Mouse (Mus musculus) kidney, adult 10 weeks (tissue): ENCODE results near the gene Gcc2. TPM values are rescaled to one million over a fixed set of nuclear protein-coding genes. Genes with fewer than 3 reads are reported as not detected.

Experiments
- polyA plus RNA-seq: library from polyadenylated mRNA; stranded (reverse); fragments of 350-450 nt; fragmentation: Illumina TruSeq; extraction: RNeasy Lipid Tissue Mini Kit (QIAGEN cat#74804); gene quantifications from one replicate; pipeline ENCODE4 v1.2.3, GENCODE M21; 2014; ENCODE audit warnings: low read depth, low replicate concordance

The Gcc2 gene
- 60.8 TPM for polyA plus RNA-seq

GRCm38 (mm10) chr10:58255213-58255892 lies at the start of gene Gcc2:
Gene Gcc2, plus strand, starts transcription at chr10:58255497.

DNA sequence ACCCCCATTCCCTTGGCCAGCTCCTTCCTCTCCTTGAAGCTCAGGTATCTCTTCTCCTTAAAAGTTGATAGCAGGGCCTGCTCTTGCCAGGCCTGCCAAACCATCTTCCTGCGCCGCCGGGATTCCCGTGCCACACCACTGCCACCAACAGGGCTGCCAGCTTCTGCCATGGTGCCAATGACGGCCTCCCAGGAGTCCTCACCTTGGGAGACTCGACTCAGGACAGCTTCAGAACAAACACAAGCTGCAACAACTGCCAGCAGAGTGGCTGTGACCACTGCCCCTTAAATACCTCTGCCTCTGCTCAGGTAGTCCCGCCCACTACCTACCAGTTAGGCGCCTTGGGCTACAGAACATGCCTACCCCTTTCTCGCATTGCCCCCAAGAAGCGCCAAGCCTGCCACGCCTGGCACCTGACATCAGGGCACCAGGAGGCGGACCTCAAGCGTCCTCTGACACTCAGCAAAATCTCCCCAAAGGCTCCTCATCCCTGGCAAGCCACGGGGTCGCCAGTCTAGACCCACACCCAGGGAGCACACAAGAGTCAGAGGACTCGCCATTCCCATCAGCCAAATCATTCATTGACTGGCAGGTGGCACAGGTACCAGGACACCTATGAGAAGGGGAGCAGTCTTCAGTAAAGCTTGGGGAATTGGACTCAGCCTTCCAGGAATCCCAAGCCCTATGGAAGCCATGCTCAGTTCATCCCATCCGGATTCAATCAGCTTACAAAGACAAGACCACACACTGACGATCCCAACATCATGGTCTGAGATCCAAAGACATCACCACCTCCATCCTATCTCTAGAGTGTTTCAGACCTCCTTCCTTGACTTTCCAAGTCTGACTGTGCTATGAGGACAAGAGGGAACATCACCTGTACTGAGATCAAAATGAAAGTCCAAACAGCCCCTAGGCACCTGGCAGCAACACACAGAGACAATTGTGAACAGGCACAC lies 30.2 kb upstream of the Gcc2 start, which contains the start of gene AW822073:
Gene AW822073 (minus strand): TSS at position 104 of the 959 bp plus-strand sequence.

DNA sequence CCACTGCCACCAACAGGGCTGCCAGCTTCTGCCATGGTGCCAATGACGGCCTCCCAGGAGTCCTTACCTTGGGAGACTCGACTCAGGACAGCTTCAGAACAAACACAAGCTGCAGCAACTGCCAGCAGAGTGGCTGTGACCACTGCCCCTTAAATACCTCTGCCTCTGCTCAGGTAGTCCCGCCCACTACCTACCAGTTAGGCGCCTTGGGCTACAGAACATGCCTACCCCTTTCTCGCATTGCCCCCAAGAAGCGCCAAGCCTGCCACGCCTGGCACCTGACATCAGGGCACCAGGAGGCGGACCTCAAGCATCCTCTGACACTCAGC lies 22.7 kb upstream of the Gcc2 start, which contains the start of gene Duxf3:
Gene Duxf3 (minus strand): TSS at position 35 of the 329 bp plus-strand sequence.

DNA sequence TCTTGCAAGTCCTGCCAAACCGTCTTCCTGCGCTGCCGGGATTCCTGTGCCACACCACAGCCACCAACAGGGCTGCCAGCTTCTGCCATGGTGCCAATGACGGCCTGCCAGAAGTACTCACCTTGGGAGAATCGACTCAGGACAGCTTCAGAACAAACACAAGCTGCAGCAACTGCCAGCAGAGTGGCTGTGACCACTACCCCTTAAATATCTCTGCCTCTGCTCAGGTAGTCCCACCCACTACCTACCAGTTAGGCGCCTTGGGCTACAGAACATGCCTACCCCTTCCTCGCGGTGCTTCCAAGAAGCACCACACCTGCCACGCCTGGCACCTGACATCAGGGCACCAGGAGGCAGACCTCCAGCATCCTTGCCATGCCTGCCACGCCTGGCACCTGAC lies 18.7 kb upstream of the Gcc2 start, which contains the start of gene Gm4981:
Gene Gm4981 (minus strand): TSS at position 89 of the 400 bp plus-strand sequence.

DNA sequence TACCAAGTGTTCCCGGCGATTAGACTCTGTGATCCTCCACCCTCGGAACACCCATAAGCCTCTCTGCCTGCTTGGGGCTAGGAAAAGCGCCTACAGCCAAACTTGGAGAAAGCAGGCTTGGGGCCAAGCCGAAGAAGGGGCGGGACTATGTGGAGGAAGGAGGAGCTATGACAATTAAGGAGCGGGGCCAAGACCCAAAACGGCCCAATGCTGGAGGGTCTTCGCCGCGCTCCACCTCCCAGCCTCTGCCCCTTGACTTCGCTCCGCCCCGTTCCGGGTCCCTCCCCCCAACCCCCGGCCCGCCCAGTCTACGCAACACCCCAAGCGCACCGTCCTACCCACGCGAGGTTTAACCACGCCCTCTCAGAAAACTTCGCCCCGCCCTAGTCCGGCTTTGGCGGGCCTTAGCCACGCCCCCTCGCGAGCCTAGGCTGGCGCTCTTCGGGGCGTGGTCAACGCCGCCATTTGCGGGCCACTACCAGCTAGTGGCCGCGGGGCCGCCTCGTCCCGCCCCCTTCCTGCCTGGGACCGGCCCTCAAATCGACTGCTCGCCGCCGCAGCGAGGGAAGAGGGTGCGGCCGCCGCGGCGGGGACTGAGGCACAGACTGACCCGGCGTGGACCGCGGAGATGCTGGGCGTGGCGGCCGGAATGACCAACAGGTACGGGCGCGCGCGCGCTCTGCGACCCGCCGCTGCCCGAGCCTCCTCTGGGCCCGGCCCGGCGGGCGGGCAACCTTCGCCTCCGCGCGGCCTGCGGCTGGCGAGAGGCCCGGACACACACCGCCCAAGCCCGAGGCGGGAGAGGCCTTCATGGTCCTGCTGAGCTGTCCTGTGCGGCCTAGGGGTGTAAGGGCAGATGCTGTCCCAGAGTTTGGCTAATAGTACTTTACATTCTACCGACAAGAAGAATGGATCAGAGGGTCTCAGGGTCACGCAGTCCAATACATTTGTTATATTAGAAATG lies 68.0 kb downstream of the Gcc2 start, which contains the start of gene Lims1:
Gene Lims1 (plus strand): TSS at position 439 of the 964 bp plus-strand sequence.

Other genes starting within 250 kb of the Gcc2 start
- not detected for gene AW822073, start 30.6 kb upstream of the Gcc2 start, polyA plus RNA-seq
- gene Duxf3, start 22.8 kb upstream of the Gcc2 start, polyA plus RNA-seq = not detected
- gene Gm4981, start 18.8 kb upstream of the Gcc2 start, polyA plus RNA-seq = not detected
- 92.3 TPM for gene Lims1, start 68.0 kb downstream of the Gcc2 start, polyA plus RNA-seq
- 143 TPM for gene Ranbp2, start 191.4 kb downstream of the Gcc2 start, polyA plus RNA-seq
- gene Ccdc138, start 242.5 kb downstream of the Gcc2 start, polyA plus RNA-seq = 8.2 TPM